Mouse (Mus musculus): ENCODE data around the gene Gm13103.
"Not testable (repeated sequence)": the region's sequence is repeated elsewhere in the genome, so short reads cannot be mapped to it uniquely, and the experiment has no call there.

Gm13103 gene

DNA sequence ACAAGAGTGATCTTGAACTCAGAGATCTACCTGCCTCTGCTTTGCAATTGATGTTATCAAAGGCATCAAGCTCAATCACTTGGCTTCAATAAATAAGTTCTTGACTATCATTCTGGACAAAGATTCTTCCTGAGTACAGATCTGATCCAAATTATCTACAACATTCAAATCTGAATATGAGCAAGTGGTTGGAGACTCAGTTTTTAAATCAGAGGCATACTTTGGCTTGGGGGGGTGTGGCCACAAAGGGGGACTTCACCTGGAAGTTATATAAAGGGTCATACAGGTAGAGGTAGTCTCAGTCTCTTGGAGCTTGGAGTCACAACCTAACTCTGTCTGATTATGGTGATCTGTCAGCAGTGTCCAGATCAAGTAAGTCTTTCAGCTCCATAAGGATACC, at the start of gene Gm13103:
TSS of gene Gm13103 (plus strand) at position 301 of the 400 bp plus-strand sequence.
- in situ Hi-C loops (cut with MboI; ENCODE audit: unreplicated experiment in 2 of 2), result not testable (repeated sequence)

- in situ Hi-C loops (cut with MboI; ENCODE audit: unreplicated experiment in 2 of 2), result no loop called here
Measured at GRCm38 (mm10) chr4:143815993-143816392, 30.3 kb upstream of the Gm13103 start, which contains the start of gene Gm13084. Gm13084 (minus strand) TSS chr4:143816093.

- in situ Hi-C loops (cut with MboI; ENCODE audit: unreplicated experiment in 2 of 2), result not testable (repeated sequence)
Measured at GRCm38 (mm10) chr4:143882371-143882770, 36.1 kb downstream of the Gm13103 start.

GRCm38 (mm10) chr4:143894406-143894805, 48.1 kb downstream of the Gm13103 start:
- in situ Hi-C loops (cut with MboI; ENCODE audit: unreplicated experiment in 2 of 2), result not testable (repeated sequence)

DNA sequence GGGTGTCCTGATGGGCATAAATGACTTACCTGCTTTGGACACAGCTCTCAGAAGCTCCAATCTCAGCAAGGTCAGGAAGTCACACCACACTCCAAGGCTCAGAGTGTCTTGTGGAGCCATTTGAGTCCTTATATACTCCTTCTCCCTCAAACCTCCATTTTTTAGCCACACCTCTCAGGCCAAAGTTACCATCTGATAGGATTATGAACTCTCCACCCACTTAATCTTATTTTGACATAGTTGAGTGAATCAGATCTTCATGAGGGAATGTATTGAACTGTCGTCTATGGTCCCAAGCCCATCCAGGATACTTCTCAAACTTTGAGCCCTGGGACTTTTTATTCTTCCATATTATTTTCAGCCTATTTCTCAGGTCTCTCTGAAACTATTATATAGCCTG, 54.0 kb downstream of the Gm13103 start, which contains the start of gene Pramef6:
TSS of gene Pramef6 (minus strand) at position 101 of the 400 bp plus-strand sequence.
- in situ Hi-C loops (cut with MboI; ENCODE audit: unreplicated experiment in 2 of 2), result not testable (repeated sequence)

Measured in v-Abl transformed pro-B cells (cell line).